Mouse (Mus musculus): ENCODE data around the gene Banf2.

The Banf2 gene

DNA sequence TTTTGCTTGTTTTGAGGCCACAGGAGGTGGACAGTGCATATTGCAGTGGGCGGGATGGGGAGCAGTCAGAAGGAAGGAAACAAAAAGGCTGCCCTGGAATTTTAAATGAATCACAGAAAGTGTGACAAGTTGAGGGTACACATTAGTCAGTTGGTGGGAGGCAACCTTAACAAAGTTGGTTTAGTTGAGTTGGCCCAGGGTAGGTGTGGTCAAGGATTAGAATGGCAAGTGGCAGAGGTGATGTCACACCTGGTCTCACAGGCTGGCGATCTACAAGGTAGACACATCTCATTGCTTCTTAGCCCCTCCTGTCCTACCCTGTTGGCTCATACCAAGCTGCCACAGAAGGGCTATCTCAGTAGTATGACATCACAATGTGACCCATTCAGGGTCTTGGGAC is at the start of gene Banf2:
Gene Banf2, plus strand, starts transcription at position 396 of the 400 bp plus-strand sequence.
- no peak for DNase-seq

DNA sequence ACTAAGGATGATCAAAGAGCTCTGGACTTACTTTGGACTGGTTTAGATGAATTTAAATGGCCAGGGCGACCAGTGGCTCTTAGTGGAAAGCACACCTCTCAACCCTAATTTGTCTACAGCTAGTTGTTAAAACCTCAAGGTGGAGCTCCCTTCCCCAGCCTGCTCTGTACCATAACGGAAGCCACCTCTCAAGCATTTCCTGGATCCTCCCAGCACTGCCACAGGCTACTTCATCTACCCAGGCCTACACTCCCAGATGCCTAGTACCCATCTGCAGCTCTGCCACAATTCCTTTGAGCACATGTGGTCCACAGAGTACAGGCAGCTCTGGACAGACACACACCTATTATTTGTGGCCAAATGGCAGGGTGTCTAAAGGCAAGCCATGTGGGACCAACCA is 49.4 kb upstream of the Banf2 start:
- DNase-seq: no peak

DNA sequence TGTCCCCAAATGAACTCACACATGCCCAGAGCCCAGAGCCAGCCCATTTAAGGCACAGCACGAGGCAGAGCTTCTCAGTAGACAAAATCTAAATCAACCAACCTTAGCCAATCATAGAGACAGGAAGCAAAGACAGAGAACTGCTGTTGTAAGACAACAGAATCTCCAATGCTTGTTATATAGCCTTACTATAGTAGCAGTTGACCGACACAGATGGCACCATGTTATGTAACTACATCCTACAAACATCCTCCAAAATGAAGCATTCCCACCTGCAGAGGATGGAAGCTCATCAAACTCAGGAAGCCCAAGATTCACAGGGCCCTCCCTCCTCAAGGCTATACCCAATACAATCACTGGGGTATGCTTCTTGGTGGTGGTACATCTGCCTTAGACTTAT is 45.4 kb upstream of the Banf2 start:
- no peak for DNase-seq

DNA sequence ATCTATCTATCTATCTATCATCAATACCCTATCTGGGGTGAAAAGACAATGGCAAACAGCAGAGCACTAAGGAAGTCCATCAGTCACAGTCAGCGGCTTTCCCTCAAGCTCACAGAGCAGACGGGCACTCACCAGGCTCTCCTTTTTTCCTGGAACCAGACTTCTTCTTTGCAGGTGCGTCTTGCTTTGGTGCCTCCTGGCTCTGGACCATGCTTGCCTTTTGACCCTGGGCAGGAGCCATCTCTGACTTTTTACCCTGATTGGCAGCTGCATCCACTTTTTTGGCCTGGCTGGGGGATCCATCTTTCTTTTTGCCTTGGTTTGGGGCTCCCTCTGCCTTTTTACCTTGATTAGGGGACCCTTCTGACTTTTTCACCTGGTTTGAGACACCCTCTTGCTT is 44.8 kb upstream of the Banf2 start:
- DNase-seq: no peak

DNA sequence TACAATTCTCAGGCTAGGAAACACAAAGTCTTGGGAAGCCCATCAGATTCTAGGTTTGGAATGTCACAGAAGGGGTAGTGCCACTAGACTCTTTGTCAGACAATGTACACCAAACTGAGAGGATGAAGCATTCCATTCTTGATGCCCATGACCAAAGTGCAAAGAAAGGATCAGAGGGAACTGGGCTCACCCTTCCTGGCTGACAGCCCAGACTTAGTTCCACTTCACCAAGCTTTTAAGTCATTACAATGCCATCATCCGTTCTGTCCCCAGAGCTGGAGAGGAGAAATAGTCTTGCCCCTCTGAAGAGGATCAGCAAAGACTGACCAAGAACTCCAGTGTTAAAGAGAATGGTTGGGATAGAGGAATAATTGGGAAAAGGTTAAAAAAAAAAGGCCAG is 41.9 kb upstream of the Banf2 start:
- DNase-seq: no peak

GRCm38 (mm10) chr2:143991964-143992672 is 40.7 kb upstream of the Banf2 start:
- DNase-seq: no peak

GRCm38 (mm10) chr2:143992977-143993376 is 39.9 kb upstream of the Banf2 start:
- no peak for DNase-seq

DNA sequence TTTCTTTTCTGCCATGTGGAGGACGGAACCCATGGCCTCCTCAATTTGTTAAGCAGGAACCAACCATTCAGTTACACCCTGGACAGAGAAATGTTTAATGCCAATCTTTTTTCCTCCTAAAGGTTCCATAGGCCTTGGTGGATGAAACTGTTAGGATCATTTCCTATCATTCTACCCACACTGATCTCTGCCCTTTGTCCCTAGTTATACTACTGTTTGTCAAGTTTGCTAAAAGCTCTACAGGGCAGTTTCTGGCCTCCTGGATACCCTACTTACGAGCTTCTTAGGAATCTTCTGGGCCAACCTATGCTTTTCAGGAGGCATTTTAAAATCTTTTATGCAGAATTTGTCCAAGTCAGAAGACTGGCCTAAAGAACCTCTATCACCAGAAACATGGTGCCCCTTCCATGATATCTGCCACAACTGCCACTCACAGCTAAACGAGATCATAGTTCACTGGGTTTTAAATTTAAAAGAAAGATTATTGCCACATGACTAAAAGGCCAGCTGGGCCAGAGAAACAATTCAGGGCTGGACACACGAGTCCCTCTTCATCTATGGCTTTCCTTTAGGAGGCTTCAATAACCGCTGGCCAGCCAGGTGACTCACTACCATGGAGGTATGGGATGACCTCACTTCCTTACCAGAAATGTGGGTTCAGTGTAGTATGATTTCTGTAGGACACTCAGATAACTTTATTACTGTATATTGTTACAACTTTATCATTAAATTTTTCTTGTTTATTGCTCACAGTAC is 30.5 kb upstream of the Banf2 start:
- DNase-seq: no peak

DNA sequence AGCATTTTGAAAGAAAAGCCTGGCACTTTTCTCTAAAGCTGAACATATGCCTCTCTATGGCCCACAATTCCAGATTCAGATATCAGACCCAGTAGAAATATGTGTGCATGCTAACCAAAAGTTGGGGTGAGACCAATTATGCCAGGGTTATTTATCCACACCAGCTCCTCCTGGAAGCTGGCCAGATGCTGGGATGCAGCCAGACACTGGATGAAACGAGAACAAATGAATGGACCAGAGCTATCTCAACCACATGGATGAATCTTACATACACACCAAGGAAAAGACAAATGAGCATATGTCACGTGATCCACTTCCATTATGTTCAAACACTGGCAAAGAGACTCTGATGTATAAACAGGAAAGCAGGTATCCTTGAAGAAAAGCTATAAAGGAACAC is 29.3 kb upstream of the Banf2 start:
- DNase-seq: no peak

DNA sequence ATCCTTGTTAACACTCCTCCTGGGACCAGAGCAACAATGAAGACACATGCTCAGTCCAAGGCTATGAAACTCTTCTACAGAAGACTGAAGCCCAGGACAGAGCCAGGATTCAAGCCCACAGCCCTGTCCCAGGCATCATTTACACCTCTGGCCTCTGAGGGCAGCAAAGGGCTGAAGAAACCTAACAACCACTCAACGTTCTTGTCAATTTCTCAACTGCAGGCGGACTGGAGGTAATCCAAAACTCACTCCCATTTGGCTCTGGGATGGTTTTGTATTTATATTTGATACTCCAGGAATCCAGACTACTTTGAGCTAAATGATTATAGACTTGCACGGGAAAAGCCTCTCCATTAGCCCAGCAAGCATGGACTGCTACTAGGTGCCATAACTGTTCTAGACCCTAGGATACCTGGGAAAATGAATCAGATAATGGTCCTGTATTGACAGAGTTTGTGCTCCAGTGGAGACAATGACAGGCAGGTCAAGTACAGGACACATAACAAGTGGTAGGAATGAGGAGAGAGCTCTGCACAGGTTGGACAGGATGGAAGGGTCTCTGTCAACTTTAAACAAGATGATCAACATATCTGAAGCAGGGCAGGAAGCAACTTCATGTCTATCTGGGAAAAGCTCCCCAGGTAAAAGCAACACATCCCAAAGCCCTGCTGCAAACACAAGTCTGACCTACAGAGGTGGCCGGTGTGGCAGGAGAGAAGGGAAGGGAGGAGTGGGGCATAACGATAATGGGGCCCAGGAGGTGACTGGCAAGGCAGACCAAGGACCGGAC is 27.5 kb upstream of the Banf2 start:
- no peak for DNase-seq

DNA sequence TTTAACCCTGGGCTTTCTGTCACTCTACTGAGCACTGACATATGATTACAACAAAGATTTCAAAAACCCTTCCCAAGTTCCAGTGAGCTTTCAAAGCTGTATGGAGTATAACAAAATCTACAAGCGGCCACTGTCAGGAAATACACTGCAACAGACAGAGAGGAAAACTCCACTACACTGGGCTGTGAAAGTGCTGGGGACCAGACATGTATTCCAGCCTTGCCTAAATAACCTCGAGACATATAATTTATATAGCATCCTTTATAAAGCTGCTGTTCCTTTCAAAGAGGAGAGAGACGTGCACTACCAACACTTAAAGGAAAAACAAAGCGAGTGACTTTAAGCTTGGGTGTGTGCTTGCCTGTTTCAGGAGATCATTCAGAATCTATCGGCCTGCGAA is 26.2 kb upstream of the Banf2 start:
- DNase-seq: no peak

DNA sequence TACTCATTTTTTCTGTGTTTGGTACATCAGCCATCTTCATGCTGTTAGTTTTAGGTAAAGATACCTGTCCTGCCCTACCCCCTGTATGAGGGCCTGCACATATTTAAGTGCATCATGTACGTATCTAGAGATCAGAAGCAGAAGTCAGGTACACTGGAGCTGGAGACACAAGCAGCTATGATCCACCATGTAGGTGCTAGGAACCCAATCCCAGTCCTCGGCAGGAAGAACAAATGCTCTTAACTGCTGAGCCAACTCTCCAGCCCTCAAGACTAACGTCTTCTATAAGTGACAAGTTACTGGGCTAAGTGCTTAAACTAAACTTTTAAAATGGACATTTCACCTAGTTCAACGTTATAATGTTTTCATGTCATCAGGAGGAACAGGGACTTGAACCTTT is 25.6 kb upstream of the Banf2 start:
- no peak for DNase-seq

DNA sequence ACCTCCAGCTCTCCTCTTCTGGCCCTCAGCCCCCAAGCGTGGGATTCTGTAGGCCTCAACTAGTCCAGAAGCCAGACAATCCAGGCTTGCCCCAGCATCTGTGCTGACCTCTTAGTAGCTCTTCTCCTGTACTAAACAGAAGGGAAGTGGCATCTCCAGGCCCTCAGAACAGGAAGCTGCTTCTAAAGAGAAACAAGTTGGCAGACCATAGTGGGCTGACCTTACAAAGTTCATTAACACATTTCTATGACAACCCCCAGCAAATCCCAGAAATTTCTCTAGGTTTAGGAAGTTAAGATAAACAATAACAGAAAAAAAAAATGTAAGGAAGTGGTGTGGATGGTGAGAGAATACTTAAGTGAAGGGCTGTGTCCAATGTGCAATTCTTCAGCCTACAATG is 23.8 kb upstream of the Banf2 start:
- DNase-seq: no peak

GRCm38 (mm10) chr2:144009551-144010281 is 23.1 kb upstream of the Banf2 start:
- no peak for DNase-seq

- peak; percentile 55 for DNase-seq
These were observed 22.4 kb upstream of the Banf2 start for GRCm38 (mm10) chr2:144010282-144011044.

DNA sequence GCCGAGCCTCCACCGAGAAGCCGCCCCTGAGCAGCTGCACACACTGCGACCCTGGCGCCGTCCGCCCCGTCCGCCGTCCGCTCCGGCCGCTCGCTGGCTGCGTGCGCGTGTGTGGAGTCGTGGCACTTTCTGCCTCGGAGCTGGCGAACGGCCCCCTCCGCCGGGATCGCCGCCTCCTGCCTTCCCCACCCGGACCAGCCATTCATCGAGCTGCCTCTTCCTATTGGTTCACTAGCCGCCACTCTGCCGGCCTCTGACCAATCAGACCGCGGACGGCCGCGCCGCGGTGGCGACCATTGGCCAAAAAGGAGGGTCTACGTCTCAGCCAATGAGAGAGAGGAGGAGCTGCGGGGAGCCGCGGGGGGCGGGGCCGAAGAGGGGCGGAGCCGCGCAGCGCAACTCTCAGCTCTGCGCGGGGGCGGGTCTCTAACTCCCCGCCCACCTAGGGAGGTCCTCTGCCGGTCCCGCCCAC is 21.7 kb upstream of the Banf2 start, which contains the start of gene Rrbp1:
Gene Rrbp1, minus strand, starts transcription at position 184 of the 472 bp plus-strand sequence.
- DNase-seq: peak; percentile 99

DNA sequence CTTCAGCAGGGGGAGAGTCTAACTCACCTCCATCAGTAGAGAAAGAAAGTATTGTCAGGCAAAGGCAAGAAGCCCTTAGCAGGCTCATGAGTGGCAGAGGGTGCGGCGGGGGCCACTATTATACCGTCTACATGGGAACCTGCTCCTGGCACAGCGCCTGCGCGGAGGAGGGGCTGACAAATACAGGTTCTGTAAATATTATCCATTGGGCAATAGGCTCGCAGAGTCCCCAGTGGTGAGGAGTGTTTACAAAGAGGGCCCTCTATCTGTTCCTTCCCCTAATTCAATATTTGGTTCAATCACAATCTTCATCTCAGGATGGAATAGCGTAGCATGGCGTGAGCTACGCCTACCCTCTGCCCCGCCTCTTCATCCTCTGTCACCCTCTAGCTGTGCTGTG is 18.8 kb upstream of the Banf2 start:
- DNase-seq: no peak

- no peak for DNase-seq
These were observed 18.4 kb upstream of the Banf2 start for GRCm38 (mm10) chr2:144014481-144014880.

DNA sequence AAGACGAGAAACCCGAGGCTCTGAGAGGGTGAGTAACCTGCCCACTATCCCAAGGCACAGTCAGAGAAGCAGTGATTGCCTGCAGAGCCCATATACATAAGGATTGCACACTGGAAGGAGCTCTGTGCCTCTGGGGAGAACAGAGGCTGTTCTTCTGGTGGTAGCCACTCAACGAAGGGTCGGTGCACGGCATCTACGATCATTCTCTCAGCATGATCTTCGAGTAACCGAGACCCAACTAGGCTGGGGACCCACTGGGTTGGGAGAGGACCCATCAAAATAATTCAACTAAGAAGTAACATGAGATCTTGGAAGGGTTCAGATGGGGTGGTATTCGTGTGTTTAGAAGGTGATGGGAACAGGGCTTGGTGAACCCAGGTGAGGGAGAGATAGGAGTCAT is 17.0 kb upstream of the Banf2 start:
- DNase-seq: no peak

GRCm38 (mm10) chr2:144019971-144020370 is 12.9 kb upstream of the Banf2 start:
- no peak for DNase-seq

- DNase-seq: no peak
These were observed 10.4 kb upstream of the Banf2 start for GRCm38 (mm10) chr2:144022441-144022840.

- no peak for DNase-seq
These were observed 7.5 kb upstream of the Banf2 start for GRCm38 (mm10) chr2:144025361-144025760.
